ENCODE assay signal across 42 mouse cellular contexts in genomic region chr10:59558164-59558563, GRCm38 (mm10). TPM values are rescaled to one million over a fixed set of nuclear protein-coding genes. Genes with fewer than 3 reads are reported as not detected.
"Had no signal": no experiment of that assay in that cellular context is flagged by ENCODE, and none has a peak within 500 bp of the region (broad histone marks: within the 10 kb centered on the region; RNA-seq: fewer than 3 reads in every experiment).

No protein-coding gene starts in this region.

- H3K4me3 ChIP-seq: gastrocnemius, adult 2 months; heart, adult 2 months; hindbrain, embryonic 10.5 days; hindbrain, embryonic 12.5 days; kidney, embryonic 15.5 days; limb, embryonic 13.5 days; limb, embryonic 15.5 days; liver, embryonic 12.5 days had no signal

- H3K4me2 ChIP-seq: heart, embryonic 11.5 days; hindbrain, embryonic 12.5 days; hindbrain, embryonic 14.5 days; kidney, embryonic 15.5 days; limb, embryonic 13.5 days; limb, embryonic 15.5 days; liver, embryonic 12.5 days had no signal

- H3K9me3 ChIP-seq: hindbrain, embryonic 10.5 days; hindbrain, embryonic 12.5 days; limb, embryonic 15.5 days had no signal

- H3K27ac ChIP-seq: gastrocnemius, adult 2 months; heart, adult 2 months; hindbrain, embryonic 10.5 days; hindbrain, embryonic 12.5 days; hindbrain, embryonic 14.5 days; kidney, embryonic 15.5 days; kidney, postnatal 0 days; limb, embryonic 13.5 days; limb, embryonic 15.5 days; liver, embryonic 12.5 days; liver, embryonic 14.5 days had no signal

- H3K27me3 ChIP-seq: hindbrain, embryonic 12.5 days; kidney, embryonic 15.5 days; limb, embryonic 13.5 days; limb, embryonic 15.5 days; liver, embryonic 12.5 days had no signal

- ATAC-seq: hindbrain, embryonic 16.5 days; inflammation-experienced regulatory T-cells, adult 6 months; intestine, embryonic 16.5 days; liver, embryonic 12.5 days had no signal

- H3K9ac ChIP-seq: hindbrain, embryonic 12.5 days; hindbrain, embryonic 14.5 days; kidney, embryonic 15.5 days; limb, embryonic 13.5 days; limb, embryonic 15.5 days; liver, embryonic 12.5 days; liver, embryonic 14.5 days had no signal

- H3K36me3 ChIP-seq: hindbrain, embryonic 10.5 days; hindbrain, embryonic 12.5 days; kidney, embryonic 15.5 days; limb, embryonic 13.5 days; limb, embryonic 15.5 days; liver, embryonic 12.5 days had no signal

- DNase-seq: gastrocnemius, adult 2 months; gastrocnemius, postnatal 10 days; gastrocnemius, postnatal 25 days; heart, adult 2 months; heart, postnatal 10 days; heart, postnatal 4 days; kidney, adult 11 months; kidney, adult 9 months; kidney, postnatal 14 days; layer of hippocampus, adult 9-11 months; layer of hippocampus, postnatal 36 days; left cerebral cortex, postnatal 4 days had no signal

RNA-seq across cellular contexts. Expression of gene Gm10322, which starts 57.7 kb away (rescaled TPM):
- total RNA-seq: gastrocnemius, adult 2 months; gastrocnemius, postnatal 10 days; gastrocnemius, postnatal 25 days; gastrocnemius, postnatal 4 days; granulocyte monocyte progenitor cell, adult 5-6 weeks; heart, adult 2 months; heart, postnatal 10 days; heart, postnatal 25 days; heart, postnatal 4 days; layer of hippocampus, adult 18-20 months; layer of hippocampus, adult 8-10 months; layer of hippocampus, postnatal 14 days; layer of hippocampus, postnatal 36 days; left cerebral cortex, adult 18-20 months; left cerebral cortex, adult 8-10 months; left cerebral cortex, postnatal 10 days; left cerebral cortex, postnatal 25 days; left cerebral cortex, postnatal 4 days; liver, adult 2 months had no signal
- polyA plus RNA-seq: heart, adult 2 months; heart, embryonic 11.5 days; heart, embryonic 14.5 days; heart, embryonic 16.5 days; hindbrain, embryonic 10.5 days; hindbrain, embryonic 12.5 days; hindbrain, embryonic 14.5 days; hindbrain, embryonic 16.5 days; inflammation-experienced regulatory T-cells, adult 6 months; intestine, embryonic 16.5 days; kidney, adult 2 months; kidney, embryonic 15.5 days; large intestine, adult 2 months; limb, embryonic 11.5 days; limb, embryonic 13.5 days; limb, embryonic 15.5 days; liver, adult 2 months; liver, embryonic 12.5 days; liver, embryonic 14.5 days; liver, embryonic 16.5 days had no signal
